Mouse (Mus musculus): ENCODE data around the gene Ccdc167. TPM values are rescaled to one million over a fixed set of nuclear protein-coding genes. Genes with fewer than 3 reads are reported as not detected.

Gene Ccdc167
- 8.5 and 9.4 TPM in 2 replicates for polyA plus RNA-seq (2015; fragmentation: Nextera tagmentation; extraction: Ambion mirVana)

GRCm38 (mm10) chr17:29716732-29717445, at the start of gene Ccdc167:
TSS of gene Ccdc167 (minus strand) at chr17:29717044.

GRCm38 (mm10) chr17:29660076-29660761, 56.6 kb downstream of the Ccdc167 start, which contains the start of gene Cmtr1:
TSS of gene Cmtr1 (plus strand) at chr17:29660595.

Other genes with a start within 250 kb of the Ccdc167 start
- gene Pim1, start 226.3 kb downstream of the Ccdc167 start, polyA plus RNA-seq (2015; fragmentation: Nextera tagmentation; extraction: Ambion mirVana) = 66.6 and 94.8 TPM in 2 replicates
- gene Gm17657, start 167.4 kb downstream of the Ccdc167 start, polyA plus RNA-seq (2015; fragmentation: Nextera tagmentation; extraction: Ambion mirVana) = not detected in 2 replicates
- 3.4 and 3.8 TPM in 2 replicates for gene Tbc1d22b, start 167.3 kb downstream of the Ccdc167 start, polyA plus RNA-seq (2015; fragmentation: Nextera tagmentation; extraction: Ambion mirVana)
- gene Tmem217, start 164.7 kb downstream of the Ccdc167 start, polyA plus RNA-seq (2015; fragmentation: Nextera tagmentation; extraction: Ambion mirVana) = 0.20 and 0.51 TPM in 2 replicates
- 44.3 and 50.6 TPM in 2 replicates for gene Rnf8, start 102.3 kb downstream of the Ccdc167 start, polyA plus RNA-seq (2015; fragmentation: Nextera tagmentation; extraction: Ambion mirVana)
- 1.5 and 1.8 TPM in 2 replicates for gene Gm28043, start 102.2 kb downstream of the Ccdc167 start, polyA plus RNA-seq (2015; fragmentation: Nextera tagmentation; extraction: Ambion mirVana)
- 97.3 and 132 TPM in 2 replicates for gene Cmtr1, start 56.4 kb downstream of the Ccdc167 start, polyA plus RNA-seq (2015; fragmentation: Nextera tagmentation; extraction: Ambion mirVana)

All from spleen, postnatal 0 days (tissue).